Mouse (Mus musculus) forebrain, embryonic 10.5 days (tissue): ENCODE results near the gene Ddx51. TPM values are rescaled to one million over a fixed set of nuclear protein-coding genes. Genes with fewer than 3 reads are reported as not detected.

Experiments used
- DNase-seq: peaks from one replicate; pipeline ENCODE4 v3.0.0-alpha.2; 2017; ENCODE audit warnings: low spot score; ENCODE audit errors: extremely low spot score
- H3K27ac ChIP-seq: fragments of 300-500 bp; sonication (generic); 2 replicates; pipeline ENCODE4 v1.5.1; 2016; ENCODE audit warnings: mild to moderate bottlenecking
- H3K27me3 ChIP-seq: fragments of 300-500 bp; sonication (generic); 2 replicates; pipeline ENCODE4 v1.6.1; 2016; ENCODE audit warnings: mild to moderate bottlenecking; ENCODE audit not compliant: poor library complexity, severe bottlenecking
- H3K36me3 ChIP-seq: fragments of 300-500 bp; sonication (generic); replicated peaks from 2 replicates; pipeline ENCODE4 v1.6.1; 2016; ENCODE audit warnings: mild to moderate bottlenecking, moderate library complexity
- H3K4me1 ChIP-seq: fragments of 300-500 bp; sonication (generic); 2 replicates; pipeline ENCODE4 v1.6.1; 2016
- H3K4me3 ChIP-seq: fragments of 300-500 bp; sonication (generic); 2 replicates; pipeline ENCODE4 v1.5.1; 2016; ENCODE audit warnings: mild to moderate bottlenecking, moderate library complexity
- H3K9me3 ChIP-seq: fragments of 300-500 bp; sonication (generic); 2 replicates; pipeline ENCODE4 v1.6.1; 2016; ENCODE audit warnings: mild to moderate bottlenecking, moderate library complexity
- whole genome bisulfite sequencing: fragments of 180-500 bp; shearing (Covaris S2); methylation state at CpG from one replicate; pipeline ENCODE4 v1.1.7; 2016; 5-methylcytosine and 5-hydroxymethylcytosine counted together
- microRNA-seq: library from miRNA; unstranded; fragments of <30 nt; microRNA quantifications from one replicate; pipeline ENCODE4, GENCODE M21; 2017
- polyA plus RNA-seq: library from polyadenylated mRNA; unstranded; fragments of >200 nt; fragmentation: Nextera tagmentation; extraction: Ambion mirVana; gene quantifications from 2 replicates; pipeline ENCODE4 v1.2.1, GENCODE M21; 2016

The Ddx51 gene
- polyA plus RNA-seq, 1 experiment from 2014 or later, result 30.3 TPM

DNA sequence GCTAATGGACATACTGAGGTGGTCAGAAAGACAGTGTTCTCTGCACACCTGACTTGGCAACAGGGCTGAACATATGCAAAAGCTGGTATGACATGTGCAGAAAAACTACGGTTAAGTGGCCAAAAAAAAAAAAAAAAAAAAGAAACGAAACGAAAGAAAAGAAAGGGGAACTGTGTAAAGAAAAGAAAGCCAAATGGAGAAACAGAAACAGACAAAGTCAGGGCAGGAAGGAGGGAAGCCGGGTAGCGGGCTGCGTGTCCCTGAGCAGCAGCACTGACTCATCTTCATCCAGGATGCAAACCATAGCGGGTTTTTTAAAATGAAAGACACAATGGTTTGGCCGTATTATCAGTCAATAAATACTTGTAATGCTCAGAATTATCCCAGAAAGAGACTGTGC lies 28.8 kb downstream of the Ddx51 start:
- no peak for DNase-seq
- Histone ChIP-seq H3K36me3 (peaks cover 100% of the 10 kb centered on the region), H3K27me3 (no peaks in the 10 kb centered on the region), H3K27ac (no peak overlapping the region), H3K9me3 (no peaks in the 10 kb centered on the region), H3K4me1 (no peaks in the 10 kb centered on the region), H3K4me3 (no peak overlapping the region)
- 94% methylated on average over 8 of the region's 8 CpGs for WGBS

DNA sequence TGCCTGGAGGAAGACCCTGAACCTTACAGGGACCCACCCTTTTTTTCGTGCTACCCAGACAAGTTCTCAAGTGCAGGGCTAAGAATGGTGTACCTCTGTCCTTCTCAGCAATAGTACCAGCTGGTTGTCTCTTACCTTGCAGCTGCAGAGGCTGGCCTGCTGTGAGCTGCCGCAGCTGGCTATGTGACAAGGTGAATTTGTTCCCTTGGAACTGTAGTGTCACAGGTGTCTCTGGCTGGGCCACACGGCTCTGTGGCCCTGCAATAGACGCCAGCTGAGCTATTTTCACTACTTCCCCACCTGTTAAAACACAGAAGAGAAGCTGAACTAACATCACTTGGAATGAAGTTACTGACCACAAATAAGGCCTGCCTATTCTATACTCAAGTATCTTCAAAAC lies 45.4 kb downstream of the Ddx51 start:
- H3K27ac ChIP-seq, result no peak overlapping the region
- peaks cover 99% of the 10 kb centered on the region for H3K36me3 ChIP-seq
- 88% methylated on average over 4 of the region's 4 CpGs for WGBS

DNA sequence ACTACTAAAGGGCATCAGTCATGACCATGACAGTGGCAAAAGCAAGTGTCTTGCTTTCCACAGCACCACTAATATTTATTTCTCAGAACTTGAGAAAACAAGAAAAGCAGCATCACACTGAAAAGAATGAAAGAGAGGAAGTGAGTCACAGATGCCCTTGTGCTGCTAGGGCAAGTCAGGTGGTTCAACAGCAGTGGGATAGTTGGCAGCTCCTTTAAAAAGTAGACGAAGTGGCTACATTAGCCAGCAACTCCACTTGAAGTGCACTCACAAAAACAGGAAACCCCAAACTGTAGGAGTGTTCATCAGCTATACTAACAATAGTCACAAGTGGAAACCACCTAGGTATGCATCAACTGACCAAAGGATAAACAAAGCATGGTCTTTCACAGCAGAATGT lies 50.8 kb downstream of the Ddx51 start:
- no peak for DNase-seq
- no peak overlapping the region for H3K27ac ChIP-seq
- H3K36me3 ChIP-seq, result peaks cover 100% of the 10 kb centered on the region
- no peak overlapping the region for H3K4me3 ChIP-seq
- WGBS, result 87% methylated on average over 1 of the region's 1 CpGs
- no peaks in the 10 kb centered on the region for H3K4me1 ChIP-seq
- no peaks in the 10 kb centered on the region for H3K9me3 ChIP-seq
- no peaks in the 10 kb centered on the region for H3K27me3 ChIP-seq

More for the DNA sequence above, 45.4 kb downstream of the Ddx51 start:
- Histone ChIP-seq H3K9me3 (no peaks in the 10 kb centered on the region), H3K27me3 (no peaks in the 10 kb centered on the region), H3K4me3 (no peak overlapping the region), H3K4me1 (no peaks in the 10 kb centered on the region)
- DNase-seq, result no peak

DNA sequence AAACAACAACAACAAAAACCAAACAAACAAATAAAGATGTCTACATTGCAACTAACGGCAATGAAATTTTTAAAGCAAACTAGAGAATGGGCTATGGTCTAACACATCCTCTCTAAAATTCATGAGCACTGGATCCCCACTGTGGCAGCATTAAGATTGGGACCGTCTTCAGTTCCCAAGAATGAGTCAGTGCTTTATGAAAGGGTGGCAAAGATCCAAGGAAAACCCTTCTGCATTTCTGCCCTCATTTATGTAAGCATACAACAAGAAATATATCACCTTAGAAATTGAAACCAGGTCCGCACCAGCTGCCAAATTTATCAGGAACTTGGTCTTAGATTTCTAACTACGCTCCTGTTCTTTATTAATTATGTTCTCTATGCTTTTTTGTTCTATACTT lies 56.0 kb downstream of the Ddx51 start:
- Histone ChIP-seq H3K27ac (no peak overlapping the region), H3K4me1 (no peaks in the 10 kb centered on the region), H3K27me3 (no peaks in the 10 kb centered on the region), H3K36me3 (peaks cover 92% of the 10 kb centered on the region), H3K9me3 (no peaks in the 10 kb centered on the region), H3K4me3 (no peak overlapping the region)
- DNase-seq, result no peak
- WGBS, result 97% methylated on average over 4 of the region's 4 CpGs

Small RNAs within 50 kb of the gene (microRNA-seq; reads per million reads assigned to microRNA genes)
- gene Mir7026, result 4.2 reads per million, percentile 10 among the genes with 10 or more reads in this experiment

Other genes with a start within 250 kb of the Ddx51 start
- gene Fbrsl1, start 204.9 kb upstream of the Ddx51 start, polyA plus RNA-seq, result 19.6 and 20.5 TPM in 2 replicates
- gene Galnt9, start 109.1 kb upstream of the Ddx51 start, polyA plus RNA-seq, result 0.44 and 0.67 TPM in 2 replicates
- 100 and 102 TPM in 2 replicates for gene Noc4l, start within 50 bp of the Ddx51 start, polyA plus RNA-seq
- 66.8 and 68.8 TPM in 2 replicates for gene Ep400, start 117.3 kb downstream of the Ddx51 start, polyA plus RNA-seq
- 47.1 and 48.4 TPM in 2 replicates for gene Pus1, start 127.2 kb downstream of the Ddx51 start, polyA plus RNA-seq
- 18.3 and 22.0 TPM in 2 replicates for gene Ulk1, start 156.6 kb downstream of the Ddx51 start, polyA plus RNA-seq
- gene Hscb, start 186.3 kb downstream of the Ddx51 start, polyA plus RNA-seq, result 27.5 and 29.9 TPM in 2 replicates
- gene Chek2, start 186.5 kb downstream of the Ddx51 start, polyA plus RNA-seq, result 47.5 and 51.5 TPM in 2 replicates
- gene Ttc28, start 226.4 kb downstream of the Ddx51 start, polyA plus RNA-seq, result 9.7 and 9.8 TPM in 2 replicates